Mouse (Mus musculus): ENCODE data around the gene Mrgprb2.

Mrgprb2 gene

GRCm38 (mm10) chr7:48557986-48558385 is at the start of gene Mrgprb2:
TSS of gene Mrgprb2 (minus strand) at chr7:48558086.
- in situ Hi-C loops (cut with MboI, MseI) = no loop called here

Data from T-helper 17 cell (primary cell).